Mouse (Mus musculus): ENCODE measurements around the gene Cutal. TPM values are rescaled to one million over a fixed set of nuclear protein-coding genes. Genes with fewer than 3 reads are reported as not detected.

Gene Cutal
- total RNA-seq, 2 experiments from 2014 or later = 0.33 to 0.37 TPM

GRCm38 (mm10) chr2:34914069-34914822 lies 40.0 kb downstream of the Cutal start:
- no peak for DNase-seq (ENCODE audit: low spot score)

GRCm38 (mm10) chr2:34914823-34915082 lies 40.6 kb downstream of the Cutal start:
- DNase-seq (ENCODE audit: low spot score) = no peak

- DNase-seq (ENCODE audit: low spot score) = no peak
Measured at GRCm38 (mm10) chr2:34915103-34915502, 40.9 kb downstream of the Cutal start.

- DNase-seq (ENCODE audit: low spot score) = no peak
Measured at GRCm38 (mm10) chr2:34920144-34920543, 45.9 kb downstream of the Cutal start.

- no peak for DNase-seq (ENCODE audit: low spot score)
Measured at GRCm38 (mm10) chr2:34922729-34923128, 48.5 kb downstream of the Cutal start.

- DNase-seq (ENCODE audit: low spot score) = no peak
Measured at GRCm38 (mm10) chr2:34927320-34927719, 53.1 kb downstream of the Cutal start.

GRCm38 (mm10) chr2:34937460-34937859 lies 63.3 kb downstream of the Cutal start:
- DNase-seq (ENCODE audit: low spot score) = no peak

- peak; percentile 47 for DNase-seq (ENCODE audit: low spot score)
Measured at GRCm38 (mm10) chr2:34938269-34939208, 64.3 kb downstream of the Cutal start.

- no peak for DNase-seq (ENCODE audit: low spot score)
Measured at GRCm38 (mm10) chr2:34940246-34940645, 66.0 kb downstream of the Cutal start.

GRCm38 (mm10) chr2:34941061-34941675 lies 67.0 kb downstream of the Cutal start:
- DNase-seq (ENCODE audit: low spot score) = no peak

Other genes with a start within 250 kb of the Cutal start
- gene Gapvd1, start 119.2 kb upstream of the Cutal start, total RNA-seq (2021) = 10 to 100 TPM; 32.3 to 32.8 TPM
- 100 to 1,000 TPM; 138 to 213 TPM for gene Hspa5, start 102.4 kb upstream of the Cutal start, total RNA-seq (2021)
- 10 to 100 TPM; 10.2 to 11.5 TPM for gene Rabepk, start 74.5 kb upstream of the Cutal start, total RNA-seq (2021)
- gene Fbxw2, start 48.1 kb upstream of the Cutal start, total RNA-seq (2021) = 10 to 100 TPM; 48.0 to 50.7 TPM
- under 1 TPM; 0.36 to 0.62 TPM for gene Gm34653, start 41.4 kb upstream of the Cutal start, total RNA-seq (2021)
- gene Psmd5, start 572 bp downstream of the Cutal start, total RNA-seq (2021) = 10 to 100 TPM; 11.9 to 17.4 TPM
- under 1 TPM; 0.59 to 0.71 TPM for gene Phf19, start 39.6 kb downstream of the Cutal start, total RNA-seq (2021)
- under 1 TPM; 0.30 to 0.97 TPM for gene Traf1, start 87.4 kb downstream of the Cutal start, total RNA-seq (2021)
- gene Hc, start 187.0 kb downstream of the Cutal start, total RNA-seq (2021) = under 1 TPM in 1 of 2 experiments, not detected in 1; 0.19 TPM
- not detected for gene AI182371, start 227.1 kb downstream of the Cutal start, total RNA-seq (2021)
- 1 to 10 TPM; 4.3 to 5.4 TPM for gene Cntrl, start 235.1 kb downstream of the Cutal start, total RNA-seq (2021)